Mouse (Mus musculus) C2C12 (cell line): ENCODE data around the gene Lamb3.

Experiments used
- CTCF ChIP-seq: IDR thresholded peaks from one replicate; pipeline ENCODE4 v1.5.1; 2011; ENCODE audit not compliant: control insufficient read depth, insufficient read depth, insufficient read length
- MAX ChIP-seq: IDR thresholded peaks from one replicate; pipeline ENCODE4 v1.6.1; 2011; ENCODE audit warnings: mild to moderate bottlenecking, control low read depth
- USF1 ChIP-seq: IDR thresholded peaks from one replicate; pipeline ENCODE4 v1.6.1; 2011; ENCODE audit warnings: low read depth, mild to moderate bottlenecking, control low read depth, moderate library complexity

DNA sequence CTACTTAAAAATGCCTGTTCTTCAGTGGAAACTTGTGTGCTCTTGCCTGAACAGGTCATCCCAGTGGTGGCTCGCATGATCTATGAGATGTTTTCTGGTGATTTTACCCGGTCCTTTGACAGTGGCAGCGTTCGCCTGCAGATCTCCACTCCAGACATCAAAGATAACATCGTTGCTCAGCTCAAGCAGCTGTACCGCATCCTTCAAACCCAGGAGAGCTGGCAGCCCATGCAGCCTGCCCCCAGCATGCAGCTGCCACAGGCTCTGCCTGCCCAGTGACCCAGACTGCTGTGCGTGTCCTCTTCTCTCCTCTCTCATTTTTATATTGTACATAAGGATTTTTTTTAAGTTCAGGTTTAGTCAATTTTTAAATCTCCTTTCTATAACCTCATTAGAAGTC, 38.3 kb upstream of the Lamb3 start:
- no peak for TF ChIP-seq CTCF
- no peak for TF ChIP-seq USF1
- no peak for TF ChIP-seq MAX
